Mouse (Mus musculus): ENCODE results near the gene Rps18. TPM values are rescaled to one million over a fixed set of nuclear protein-coding genes. Genes with fewer than 3 reads are reported as not detected.
"Not testable (repeated sequence)": the region's sequence is repeated elsewhere in the genome, so short reads cannot be mapped to it uniquely, and the experiment has no call there.

The Rps18 gene
- polyA plus RNA-seq, 1 experiment from 2014 or later, result 829 TPM

DNA sequence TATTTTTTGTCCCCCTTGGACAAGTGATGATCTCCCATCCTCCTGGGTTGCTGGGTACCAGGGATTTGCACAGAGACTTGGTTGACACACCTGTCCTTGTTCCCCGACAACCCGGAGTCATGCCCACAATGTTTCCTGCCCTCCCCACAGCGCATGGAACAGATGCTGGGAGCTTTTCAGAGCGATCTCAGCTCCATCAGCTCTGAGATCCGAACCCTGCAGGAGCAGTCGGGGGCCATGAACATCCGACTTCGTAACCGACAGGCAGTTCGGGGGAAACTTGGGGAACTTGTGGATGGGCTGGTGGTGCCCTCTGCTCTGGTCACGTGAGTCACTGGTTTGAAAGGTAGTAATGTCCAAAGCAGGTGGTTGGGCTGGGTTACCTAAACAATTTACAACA lies 2.6 kb upstream of the Rps18 start:
- Histone ChIP-seq H3K79me2 (ENCODE audit: inconsistent target) (peaks cover 39% of the 10 kb centered on the region), H3K36me3 (ENCODE audit: inconsistent target) (peaks cover 50% of the 10 kb centered on the region), H3K27ac (no peak overlapping the region), H3K4me3 (ENCODE audit: inconsistent target) (no peak overlapping the region)
- WGBS (ENCODE audit: missing documents), result 92% methylated on average over 11 of the region's 11 CpGs

DNA sequence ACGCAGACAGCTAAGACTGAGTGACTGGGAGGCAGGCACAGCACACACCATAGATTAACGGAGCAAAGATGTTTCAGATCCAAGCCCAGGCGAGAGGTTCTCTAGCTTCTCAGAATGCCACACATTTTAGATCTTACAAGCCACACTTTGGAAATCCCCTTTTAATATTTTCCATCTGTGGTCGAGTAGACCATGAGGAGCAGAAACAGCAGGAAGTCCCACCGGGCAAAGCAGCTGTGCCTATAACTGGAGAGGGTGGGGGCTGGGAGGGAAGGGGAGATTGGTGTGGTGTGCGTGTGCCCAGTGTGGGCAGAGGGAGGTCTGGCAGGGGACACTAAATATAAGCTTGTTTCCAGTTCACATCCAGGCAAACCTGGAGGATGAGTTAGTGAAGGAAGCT lies 1.7 kb upstream of the Rps18 start:
- Histone ChIP-seq H3K4me3 (ENCODE audit: inconsistent target) (no peak overlapping the region), H3K79me2 (ENCODE audit: inconsistent target) (peaks cover 46% of the 10 kb centered on the region), H3K36me3 (ENCODE audit: inconsistent target) (peaks cover 50% of the 10 kb centered on the region), H3K27ac (no peak overlapping the region)
- 83% methylated on average over 6 of the region's 6 CpGs for WGBS (ENCODE audit: missing documents)

DNA sequence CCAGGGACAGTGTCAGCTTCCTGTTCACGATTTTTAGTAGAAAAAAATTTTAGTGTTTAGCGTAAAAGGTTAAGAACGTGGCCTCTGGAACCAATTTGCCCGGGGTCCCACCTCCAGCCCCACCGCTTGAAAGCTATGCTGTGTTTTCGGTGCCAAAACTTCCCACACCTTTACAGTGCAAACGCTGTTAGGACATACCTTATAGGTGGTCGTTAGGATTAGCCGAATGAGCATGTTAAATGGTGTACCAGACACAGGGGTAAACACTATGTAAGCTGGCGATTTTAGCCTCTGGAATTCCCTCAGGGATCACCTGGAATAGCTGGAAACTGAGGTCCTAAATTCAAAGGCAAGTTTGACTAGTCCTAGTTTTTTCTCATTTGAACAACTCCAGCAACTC lies 535 bp upstream of the Rps18 start:
- Histone ChIP-seq H3K36me3 (ENCODE audit: inconsistent target) (peaks cover 40% of the 10 kb centered on the region), H3K79me2 (ENCODE audit: inconsistent target) (peaks cover 46% of the 10 kb centered on the region), H3K4me3 (ENCODE audit: inconsistent target) (peak overlapping the region; percentile 92), H3K27ac (peak overlapping the region; percentile 93)
- WGBS (ENCODE audit: missing documents), result 12% methylated on average over 10 of the region's 10 CpGs

DNA sequence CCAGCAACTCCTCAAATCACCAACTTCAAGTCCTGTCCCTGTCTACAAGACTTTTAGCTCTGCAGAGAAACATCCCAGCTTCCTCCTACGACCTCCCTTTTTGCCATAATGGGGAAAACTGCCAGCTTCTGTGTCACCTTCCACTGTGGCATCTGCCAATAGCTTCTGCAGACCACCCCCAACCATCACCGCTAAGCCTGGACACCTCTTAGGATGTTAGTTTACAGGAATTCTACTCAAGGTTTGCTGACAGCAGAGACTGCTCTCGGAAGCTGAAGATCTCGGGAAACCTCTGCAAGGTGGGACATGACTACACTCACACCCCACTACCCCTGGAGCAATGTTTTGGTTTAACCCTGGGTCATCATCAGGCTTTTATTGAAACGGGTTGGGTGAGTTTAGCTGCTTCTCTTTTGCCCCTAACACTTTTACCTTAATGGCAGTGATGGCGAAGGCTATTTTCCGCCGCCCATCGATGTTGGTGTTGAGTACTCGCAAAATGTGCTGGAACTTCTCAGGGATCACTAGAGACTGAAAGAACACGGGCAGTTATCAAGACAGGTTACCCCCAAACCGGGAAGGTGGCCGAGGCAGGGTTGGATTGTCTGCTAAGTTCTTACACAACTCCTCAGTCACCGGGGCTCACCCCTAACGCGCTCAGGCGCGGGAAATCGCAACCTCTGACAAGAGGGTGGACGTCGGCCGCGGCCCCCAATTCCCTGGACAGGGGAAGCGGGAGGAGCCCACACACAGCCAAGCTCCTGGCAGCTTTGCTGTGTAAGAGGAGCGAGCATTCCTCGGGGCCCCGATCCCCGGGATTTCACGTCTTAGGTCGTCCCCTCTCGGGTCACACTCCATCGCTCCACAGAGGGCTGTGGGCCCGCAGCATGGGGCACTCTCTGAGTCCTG lies 901 bp downstream of the Rps18 start:
- H3K79me2 ChIP-seq (ENCODE audit: inconsistent target), result peaks cover 59% of the 10 kb centered on the region
- WGBS (ENCODE audit: missing documents), result 1% methylated on average over 33 of the region's 33 CpGs
- H3K36me3 ChIP-seq (ENCODE audit: inconsistent target), result peaks cover 25% of the 10 kb centered on the region; the same call in 1 of the 2 replicates
- H3K4me3 ChIP-seq (ENCODE audit: inconsistent target), result peak overlapping the region; percentile 92
- H3K27ac ChIP-seq, result peak overlapping the region; percentile 93

DNA sequence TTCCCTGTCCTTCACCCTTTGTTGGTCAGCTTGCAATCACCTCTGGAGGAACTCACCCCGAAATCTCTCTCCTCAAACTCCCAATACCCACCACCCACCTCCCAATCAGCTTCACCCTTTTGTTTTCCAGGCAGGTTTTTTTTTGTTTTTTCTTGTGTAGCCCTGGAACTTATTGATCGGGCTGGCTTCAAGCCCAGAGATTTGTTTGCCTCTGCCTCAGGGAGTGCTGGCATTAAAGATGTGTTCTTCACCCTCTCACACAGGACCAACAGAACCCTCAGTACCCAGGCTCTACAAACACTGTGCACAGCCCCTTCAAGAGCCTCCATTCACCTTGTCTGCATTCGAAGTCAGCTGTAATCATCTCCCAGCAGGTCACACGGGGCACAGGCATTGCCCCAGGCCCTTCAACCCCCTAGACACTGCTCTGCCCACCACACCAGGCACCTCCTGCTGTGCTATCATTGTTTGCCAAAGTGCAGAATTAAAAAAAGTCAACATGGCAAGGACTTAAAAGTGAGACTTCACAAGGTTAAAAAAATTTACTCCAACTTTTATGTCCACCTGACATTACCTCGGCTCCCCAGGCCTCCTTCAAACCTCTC lies 1.7 kb downstream of the Rps18 start:
- 39% methylated on average over 5 of the region's 5 CpGs for WGBS (ENCODE audit: missing documents)
- Histone ChIP-seq H3K36me3 (ENCODE audit: inconsistent target) (peaks cover 20% of the 10 kb centered on the region; the same call in 1 of the 2 replicates), H3K79me2 (ENCODE audit: inconsistent target) (peaks cover 67% of the 10 kb centered on the region), H3K27ac (peak overlapping the region; percentile 93), H3K4me3 (ENCODE audit: inconsistent target) (peak overlapping the region; percentile 92)

DNA sequence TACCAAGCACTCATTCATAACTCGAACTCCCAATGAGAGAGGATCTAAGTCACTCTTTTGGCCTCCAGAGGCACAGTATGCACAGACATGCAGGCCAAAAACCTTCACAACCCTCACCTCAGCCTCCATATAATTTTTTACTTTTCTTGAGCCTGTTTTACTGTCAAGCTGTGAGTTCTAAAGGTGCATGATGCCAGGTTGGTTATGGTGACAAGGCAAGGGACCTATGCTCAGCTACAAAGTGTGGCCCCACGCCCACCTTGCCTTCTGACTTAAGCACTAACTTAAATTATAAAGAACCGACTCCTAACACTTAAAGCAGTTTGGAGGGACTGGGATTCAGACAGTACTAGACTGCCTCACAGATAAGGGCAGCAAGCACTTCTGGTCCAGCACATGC lies 2.5 kb downstream of the Rps18 start:
- Histone ChIP-seq H3K36me3 (ENCODE audit: inconsistent target) (peaks cover 17% of the 10 kb centered on the region; the same call in 1 of the 2 replicates), H3K27ac (no peak overlapping the region), H3K79me2 (ENCODE audit: inconsistent target) (peaks cover 75% of the 10 kb centered on the region), H3K4me3 (ENCODE audit: inconsistent target) (no peak overlapping the region)
- whole genome bisulfite sequencing (ENCODE audit: missing documents), result 78% methylated on average over 3 of the region's 3 CpGs

DNA sequence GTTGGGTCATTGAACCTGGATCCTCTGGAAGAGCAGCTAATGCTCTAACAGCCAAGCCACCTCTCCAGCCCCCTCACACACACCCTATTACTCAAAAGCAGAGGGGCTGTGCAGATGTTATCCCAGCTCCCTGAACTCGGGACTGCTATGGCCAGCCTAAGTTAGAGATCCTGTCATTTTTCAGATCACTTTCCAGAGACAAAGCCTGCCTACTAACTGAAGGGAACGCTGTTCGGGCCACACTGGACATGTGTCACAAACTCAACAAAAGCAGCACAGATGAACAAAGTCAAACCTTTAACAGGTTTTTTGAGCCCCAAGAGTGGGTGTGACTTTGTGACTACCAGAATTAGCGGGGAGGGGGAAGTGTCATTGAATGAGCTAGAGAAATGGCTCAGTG lies 2.9 kb downstream of the Rps18 start:
- Histone ChIP-seq H3K79me2 (ENCODE audit: inconsistent target) (peaks cover 73% of the 10 kb centered on the region), H3K4me3 (ENCODE audit: inconsistent target) (no peak overlapping the region), H3K27ac (no peak overlapping the region), H3K36me3 (ENCODE audit: inconsistent target) (peaks cover 17% of the 10 kb centered on the region; the same call in 1 of the 2 replicates)
- WGBS (ENCODE audit: missing documents), result 84% methylated on average over 4 of the region's 4 CpGs

DNA sequence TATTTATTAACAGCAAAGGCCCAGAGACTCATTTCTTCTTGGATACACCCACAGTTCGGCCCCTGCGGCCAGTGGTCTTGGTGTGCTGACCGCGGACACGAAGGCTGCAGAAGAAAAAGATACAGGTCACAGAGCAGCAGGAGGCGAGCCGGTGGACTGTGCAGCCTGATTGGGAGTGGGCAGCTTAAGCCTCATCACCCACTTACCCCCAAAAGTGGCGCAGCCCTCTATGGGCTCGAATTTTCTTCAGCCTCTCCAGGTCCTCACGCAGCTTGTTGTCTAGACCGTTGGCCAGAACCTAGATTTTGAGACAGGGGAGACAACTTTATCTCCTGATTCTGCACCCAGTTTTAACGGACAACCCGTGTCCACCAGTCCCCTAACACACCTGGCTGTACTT lies 3.8 kb downstream of the Rps18 start:
- H3K4me3 ChIP-seq (ENCODE audit: inconsistent target); H3K27ac ChIP-seq: not testable (repeated sequence)
- 91% methylated on average over 13 of the region's 13 CpGs for WGBS (ENCODE audit: missing documents)
- Histone ChIP-seq H3K79me2 (ENCODE audit: inconsistent target) (peaks cover 66% of the 10 kb centered on the region), H3K36me3 (ENCODE audit: inconsistent target) (peaks cover 17% of the 10 kb centered on the region; the same call in 1 of the 2 replicates)

DNA sequence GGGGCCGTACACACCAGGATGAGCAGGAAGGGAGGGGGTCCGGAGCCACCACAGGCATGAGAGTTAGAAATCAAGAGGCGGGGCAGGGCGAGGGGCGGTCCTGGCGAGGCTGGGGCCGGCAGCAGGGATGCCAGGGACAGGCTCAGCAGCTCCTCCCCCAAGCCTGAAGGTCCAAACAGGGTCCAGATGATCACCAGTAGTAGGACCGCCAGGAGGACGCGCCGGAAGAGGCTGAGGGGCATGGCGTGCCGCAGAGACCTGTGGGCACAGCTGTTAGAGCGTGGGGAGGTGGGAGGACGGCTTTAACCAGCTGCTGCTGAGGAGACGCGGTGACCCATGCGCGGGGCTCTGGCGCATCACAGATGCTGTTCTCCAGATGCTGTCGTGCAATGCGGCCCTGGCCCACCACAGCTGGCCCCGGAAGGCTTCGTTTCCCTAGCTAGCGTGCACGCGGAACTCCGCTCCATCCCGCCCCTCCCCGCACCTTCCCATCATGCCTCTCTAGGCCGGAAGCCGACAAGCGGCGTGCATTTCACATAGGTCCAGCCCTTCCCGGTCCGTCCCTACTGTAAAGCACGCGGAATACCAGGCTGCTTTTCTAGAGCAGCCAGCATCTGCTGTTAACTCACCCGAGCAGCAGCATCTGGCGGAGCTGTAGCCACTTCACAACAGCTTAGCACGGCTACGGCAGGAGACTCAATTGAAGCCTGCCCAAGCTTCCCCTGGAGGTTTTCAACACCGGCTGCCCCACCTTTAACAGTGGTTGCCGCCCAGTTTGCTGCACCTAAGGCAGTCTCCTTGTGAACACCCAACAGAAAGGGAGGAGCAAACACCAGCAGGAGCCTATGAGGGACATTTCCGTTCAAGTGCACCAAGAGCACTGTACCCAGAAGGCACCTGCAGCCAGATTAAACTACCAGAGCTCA lies 4.5 kb downstream of the Rps18 start, which contains the start of gene B3galt4:
B3galt4 (minus strand) TSS at position 468 of the 926 bp plus-strand sequence.
- Histone ChIP-seq H3K36me3 (ENCODE audit: inconsistent target) (peaks cover 17% of the 10 kb centered on the region; the same call in 1 of the 2 replicates), H3K4me3 (ENCODE audit: inconsistent target) (peak within 1 kb of the TSS; percentile 41), H3K27ac (peak within 1 kb of the TSS; percentile 54), H3K79me2 (ENCODE audit: inconsistent target) (peaks cover 58% of the 10 kb centered on the region)
- 3% methylated on average over 43 of the region's 45 CpGs for WGBS (ENCODE audit: missing documents)

DNA sequence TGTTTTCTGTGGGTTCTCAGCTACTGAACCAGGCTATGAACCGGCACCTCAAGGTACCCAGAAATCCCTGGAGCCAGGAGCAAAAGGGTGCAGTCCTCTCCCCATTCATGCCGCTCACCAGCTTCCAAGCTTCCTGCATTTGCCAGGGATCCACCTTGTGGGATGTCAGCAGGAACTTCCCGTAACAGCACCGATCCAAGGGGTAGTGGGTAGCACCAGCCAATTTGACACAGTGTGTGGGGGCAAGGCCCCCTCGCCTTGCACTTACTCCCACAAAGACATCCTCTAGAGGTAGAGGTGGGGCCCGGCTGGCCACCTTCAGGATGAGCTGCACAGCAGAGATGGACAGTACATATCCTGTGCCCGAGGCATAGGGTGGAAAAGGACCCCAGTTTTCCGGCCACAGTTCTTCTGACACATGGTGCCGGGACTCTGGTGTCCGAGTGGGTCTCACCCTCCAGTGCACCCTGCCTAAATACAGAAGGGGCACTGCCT lies 5.6 kb downstream of the Rps18 start:
- H3K36me3 ChIP-seq (ENCODE audit: inconsistent target), result peaks cover 17% of the 10 kb centered on the region; the same call in 1 of the 2 replicates
- H3K4me3 ChIP-seq (ENCODE audit: inconsistent target), result peak overlapping the region; percentile 41; the same call in 1 of the 2 replicates
- peaks cover 54% of the 10 kb centered on the region for H3K79me2 ChIP-seq (ENCODE audit: inconsistent target)
- H3K27ac ChIP-seq, result no peak overlapping the region
- WGBS (ENCODE audit: missing documents), result 83% methylated on average over 10 of the region's 10 CpGs

DNA sequence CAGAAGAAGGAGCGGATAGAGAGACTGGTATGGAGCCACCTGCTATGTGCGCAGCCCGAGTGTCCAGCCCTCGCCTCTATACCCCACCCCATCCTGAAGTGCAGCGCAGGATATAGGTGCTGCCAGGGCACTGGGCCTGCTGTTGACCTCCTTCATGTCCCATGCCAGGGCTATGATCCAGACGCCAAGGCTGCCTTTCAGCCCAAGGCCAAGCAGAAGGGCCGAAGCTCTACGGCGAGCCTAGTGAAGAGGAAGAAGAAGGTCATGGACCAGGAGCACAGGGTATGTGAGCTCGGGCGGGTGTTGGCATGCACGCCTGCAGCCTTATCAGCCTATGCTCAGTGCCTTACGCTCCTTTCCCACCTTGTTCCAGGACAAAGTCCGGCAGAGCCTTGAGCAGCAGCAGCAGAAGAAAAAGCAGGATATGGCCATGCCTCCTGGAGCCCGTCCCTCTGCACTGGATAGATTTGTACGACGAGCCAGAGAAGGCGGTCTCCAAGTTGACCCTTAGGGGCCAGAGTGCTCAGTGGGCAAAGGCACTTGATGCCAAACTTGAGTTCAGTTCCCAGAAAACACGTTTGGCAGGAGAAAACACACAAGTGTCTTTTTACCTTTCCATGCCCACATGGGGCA lies 6.8 kb downstream of the Rps18 start:
- H3K36me3 ChIP-seq (ENCODE audit: inconsistent target), result peaks cover 23% of the 10 kb centered on the region; the same call in 1 of the 2 replicates
- 93% methylated on average over 18 of the region's 19 CpGs for WGBS (ENCODE audit: missing documents)
- no peak overlapping the region for H3K4me3 ChIP-seq (ENCODE audit: inconsistent target)
- H3K27ac ChIP-seq, result no peak overlapping the region
- peaks cover 42% of the 10 kb centered on the region for H3K79me2 ChIP-seq (ENCODE audit: inconsistent target)

DNA sequence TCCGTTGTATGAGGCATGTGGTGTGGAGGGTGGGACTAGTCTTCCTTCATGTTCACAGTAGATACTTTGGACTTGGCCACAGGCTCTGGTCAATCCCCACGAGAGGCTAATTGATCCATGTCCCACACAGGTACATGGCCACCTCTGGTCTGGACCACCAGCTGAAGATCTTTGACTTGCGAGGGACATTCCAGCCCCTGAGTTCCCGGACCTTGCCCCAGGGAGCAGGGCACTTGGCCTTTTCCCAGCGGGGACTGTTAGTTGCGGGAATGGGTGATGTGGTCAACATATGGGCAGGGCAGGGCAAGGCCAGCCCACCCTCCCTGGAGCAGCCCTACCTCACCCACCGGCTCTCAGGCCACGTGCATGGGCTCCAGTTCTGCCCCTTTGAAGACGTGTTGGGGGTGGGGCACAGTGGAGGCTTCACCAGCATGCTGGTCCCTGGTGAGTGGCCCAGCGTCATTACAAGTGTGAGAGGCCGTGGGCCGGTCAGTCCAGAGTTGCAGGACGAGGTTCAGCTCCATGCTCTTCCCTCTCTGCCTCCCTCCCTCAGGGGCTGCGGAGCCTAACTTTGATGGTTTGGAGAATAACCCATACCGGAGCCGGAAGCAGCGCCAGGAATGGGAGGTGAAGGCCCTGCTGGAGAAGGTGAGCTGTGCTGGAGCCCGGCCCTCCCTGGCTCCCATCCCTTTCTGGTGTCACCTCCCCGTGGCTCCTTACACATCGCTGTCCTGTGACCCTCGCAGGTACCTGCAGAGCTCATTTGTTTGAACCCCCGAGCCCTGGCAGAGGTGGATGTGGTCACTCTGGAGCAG lies 7.5 kb downstream of the Rps18 start:
- WGBS (ENCODE audit: missing documents), result 92% methylated on average over 22 of the region's 22 CpGs
- Histone ChIP-seq H3K36me3 (ENCODE audit: inconsistent target) (peaks cover 21% of the 10 kb centered on the region; the same call in 1 of the 2 replicates), H3K4me3 (ENCODE audit: inconsistent target) (no peak overlapping the region), H3K27ac (peak overlapping the region; percentile 65), H3K79me2 (ENCODE audit: inconsistent target) (peaks cover 35% of the 10 kb centered on the region)
